Mouse (Mus musculus): ENCODE results near the gene Grk5.
"Not testable (repeated sequence)": the region's sequence is repeated elsewhere in the genome, so short reads cannot be mapped to it uniquely, and the experiment has no call there.

Grk5 gene

GRCm38 (mm10) chr19:60910304-60910703 is 20.8 kb downstream of the Grk5 start:
- DNase-seq (ENCODE audit: low spot score in 2 of 2) = no peak

GRCm38 (mm10) chr19:60911653-60912052 is 22.1 kb downstream of the Grk5 start:
- DNase-seq (ENCODE audit: low spot score in 2 of 2) = no peak

GRCm38 (mm10) chr19:60915236-60915635 is 25.7 kb downstream of the Grk5 start:
- DNase-seq (ENCODE audit: low spot score in 2 of 2) = no peak

DNA sequence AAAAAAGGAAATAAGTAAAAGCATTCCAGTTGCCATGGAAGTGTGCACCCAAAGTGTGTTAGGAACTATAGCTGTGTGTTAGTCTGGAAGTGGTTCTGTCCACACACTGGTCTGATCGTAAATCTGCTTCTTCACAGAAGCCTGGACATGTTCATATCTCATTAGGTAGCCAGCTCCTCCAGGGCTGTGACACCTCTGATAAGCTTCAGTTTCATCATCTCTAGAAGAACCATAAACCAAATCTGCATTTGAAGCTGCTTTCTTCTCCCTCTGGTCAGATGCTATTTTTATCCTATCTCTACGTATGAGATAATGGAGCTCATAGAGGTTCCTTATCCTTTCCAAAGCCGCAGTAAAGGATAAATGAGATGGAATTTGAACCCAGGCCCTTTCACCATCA is 26.3 kb downstream of the Grk5 start:
- DNase-seq (ENCODE audit: low spot score in 2 of 2) = no peak

- peak in 1 of 2 experiments; percentile 16 for DNase-seq (ENCODE audit: low spot score in 2 of 2)
Observed at GRCm38 (mm10) chr19:60916869-60917570, 27.5 kb downstream of the Grk5 start.

DNA sequence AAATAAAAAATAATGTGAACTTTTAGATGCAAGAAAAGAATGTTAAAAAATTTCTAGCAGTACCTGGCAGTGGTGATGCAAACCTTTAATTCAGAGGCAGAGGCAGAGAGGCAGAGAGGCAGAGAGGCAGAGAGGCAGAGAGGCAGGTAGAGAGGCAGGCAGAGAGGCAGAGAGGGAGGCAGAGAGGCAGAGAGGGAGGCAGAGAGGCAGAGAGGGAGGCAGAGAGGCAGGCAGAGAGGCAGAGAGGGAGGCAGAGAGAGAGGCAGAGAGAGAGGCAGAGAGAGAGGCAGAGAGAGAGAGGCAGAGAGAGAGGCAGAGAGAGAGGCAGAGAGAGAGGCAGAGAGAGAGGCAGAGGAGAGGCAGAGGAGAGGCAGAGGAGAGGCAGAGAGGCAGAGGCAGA is 35.0 kb downstream of the Grk5 start:
- not testable (repeated sequence) for DNase-seq (ENCODE audit: low spot score in 2 of 2)

- DNase-seq (ENCODE audit: low spot score in 2 of 2) = no peak
Observed at GRCm38 (mm10) chr19:60935001-60935400, 45.5 kb downstream of the Grk5 start.

DNA sequence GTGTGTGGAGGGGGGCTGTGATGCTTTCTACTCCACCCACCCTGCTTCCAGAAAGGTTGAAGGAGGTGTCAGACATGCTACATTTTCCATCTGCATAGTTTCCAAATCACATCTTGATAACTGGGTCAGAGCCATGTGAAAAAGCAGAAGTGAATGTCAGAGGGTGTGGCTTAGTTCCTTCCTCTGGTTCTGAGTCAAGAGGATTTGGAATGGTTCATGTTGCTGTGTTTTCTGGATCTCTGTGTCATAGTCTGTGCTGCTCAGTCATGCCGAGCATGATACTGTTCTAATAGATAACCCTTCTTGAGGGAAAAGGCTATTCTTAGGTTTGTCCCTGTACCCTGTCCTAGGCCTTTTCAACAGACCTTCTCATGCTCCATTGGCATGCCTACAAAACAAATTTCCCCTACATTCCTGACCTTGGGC is 50.4 kb downstream of the Grk5 start:
- DNase-seq (ENCODE audit: low spot score in 2 of 2) = peak in 1 of 2 experiments; percentile 5

DNA sequence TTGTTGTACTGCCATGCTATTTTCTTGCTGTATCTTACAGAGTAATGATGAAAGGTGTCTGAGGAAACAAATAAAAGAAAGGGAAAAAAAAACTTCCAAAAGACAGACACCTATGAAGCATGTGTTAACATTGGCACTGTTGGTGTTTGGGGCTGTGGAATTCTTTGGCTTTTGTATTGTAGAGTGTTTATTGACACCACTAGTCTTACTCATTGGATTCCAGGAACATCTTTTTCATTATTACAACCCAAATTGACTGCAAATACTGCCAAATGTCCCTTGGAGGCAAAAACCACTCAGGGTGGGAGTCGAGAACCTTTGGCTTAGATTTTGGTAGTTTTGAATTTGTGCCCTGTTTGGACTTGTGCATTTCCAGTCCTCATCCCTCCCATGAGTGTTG is 51.3 kb downstream of the Grk5 start:
- DNase-seq (ENCODE audit: low spot score in 2 of 2) = no peak

- DNase-seq (ENCODE audit: low spot score in 2 of 2) = no peak
Observed at GRCm38 (mm10) chr19:60945801-60946311, 56.3 kb downstream of the Grk5 start.

DNA sequence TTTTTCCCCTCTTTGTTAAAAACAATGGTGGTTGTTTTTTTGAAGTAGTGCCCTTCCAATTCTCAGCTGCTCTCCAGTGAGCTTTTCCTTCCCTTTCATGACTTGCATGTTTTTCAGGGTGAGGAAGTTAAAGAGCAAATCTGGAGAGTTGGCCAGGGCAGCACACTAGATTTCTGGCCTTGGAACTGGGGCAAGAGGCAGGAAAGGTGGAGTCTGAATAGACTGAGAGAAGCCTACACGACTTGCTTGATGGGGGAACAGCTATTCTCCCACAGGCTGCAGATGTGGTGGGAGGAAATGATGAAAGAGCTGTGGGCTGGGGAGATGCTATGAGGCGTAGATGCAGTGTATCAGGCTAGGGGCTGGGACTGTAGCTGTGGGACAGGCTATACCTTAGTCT is 57.1 kb downstream of the Grk5 start:
- DNase-seq (ENCODE audit: low spot score in 2 of 2) = no peak

DNA sequence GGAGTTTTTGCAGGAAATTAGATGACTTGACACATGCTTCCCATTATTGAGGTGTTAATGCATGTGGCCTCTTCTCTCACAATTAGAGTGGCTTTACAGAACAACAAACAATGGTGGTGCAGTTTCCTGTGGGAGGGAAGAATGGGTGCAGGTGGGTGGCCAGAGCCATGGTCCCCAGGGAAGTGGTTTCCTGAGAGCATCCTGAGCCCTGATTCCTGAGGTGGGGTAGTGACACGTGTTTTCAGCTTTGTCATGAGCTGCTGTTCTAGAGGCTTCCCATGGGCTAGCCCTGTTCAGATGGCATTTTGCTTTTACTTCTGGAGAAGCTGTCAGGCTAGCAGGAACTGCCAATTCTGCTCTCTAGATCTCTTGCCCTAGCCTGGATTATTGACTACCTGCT is 59.4 kb downstream of the Grk5 start:
- DNase-seq (ENCODE audit: low spot score in 2 of 2) = no peak

GRCm38 (mm10) chr19:60950056-60950869 is 60.7 kb downstream of the Grk5 start:
- DNase-seq (ENCODE audit: low spot score in 2 of 2) = no peak

GRCm38 (mm10) chr19:60955131-60955530 is 65.6 kb downstream of the Grk5 start:
- no peak for DNase-seq (ENCODE audit: low spot score in 2 of 2)

DNA sequence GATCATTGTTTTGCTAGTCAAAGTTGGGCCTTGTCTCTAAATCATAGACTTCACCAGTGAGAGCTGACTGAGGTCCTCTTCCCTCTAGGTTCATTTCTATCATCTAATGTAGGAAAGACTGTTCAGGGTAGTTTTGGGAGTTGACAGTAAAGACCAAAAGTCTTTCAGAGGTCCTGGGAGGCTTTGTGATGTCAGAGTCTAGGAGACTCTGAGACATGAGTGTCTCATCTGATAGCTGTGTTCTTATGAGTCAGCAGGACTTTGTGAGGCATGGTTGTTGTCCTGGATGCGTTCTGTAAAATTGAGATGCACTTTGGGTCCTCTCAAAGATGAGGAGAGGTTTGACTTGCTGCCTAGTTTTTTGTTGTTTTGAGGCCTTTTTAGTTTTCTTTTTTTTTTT is 66.2 kb downstream of the Grk5 start:
- DNase-seq (ENCODE audit: low spot score in 2 of 2) = no peak

GRCm38 (mm10) chr19:60956198-60956750 is 66.7 kb downstream of the Grk5 start:
- no peak for DNase-seq (ENCODE audit: low spot score in 2 of 2)

- DNase-seq (ENCODE audit: low spot score in 2 of 2) = no peak
Observed at GRCm38 (mm10) chr19:60959706-60960230, 70.2 kb downstream of the Grk5 start.

DNA sequence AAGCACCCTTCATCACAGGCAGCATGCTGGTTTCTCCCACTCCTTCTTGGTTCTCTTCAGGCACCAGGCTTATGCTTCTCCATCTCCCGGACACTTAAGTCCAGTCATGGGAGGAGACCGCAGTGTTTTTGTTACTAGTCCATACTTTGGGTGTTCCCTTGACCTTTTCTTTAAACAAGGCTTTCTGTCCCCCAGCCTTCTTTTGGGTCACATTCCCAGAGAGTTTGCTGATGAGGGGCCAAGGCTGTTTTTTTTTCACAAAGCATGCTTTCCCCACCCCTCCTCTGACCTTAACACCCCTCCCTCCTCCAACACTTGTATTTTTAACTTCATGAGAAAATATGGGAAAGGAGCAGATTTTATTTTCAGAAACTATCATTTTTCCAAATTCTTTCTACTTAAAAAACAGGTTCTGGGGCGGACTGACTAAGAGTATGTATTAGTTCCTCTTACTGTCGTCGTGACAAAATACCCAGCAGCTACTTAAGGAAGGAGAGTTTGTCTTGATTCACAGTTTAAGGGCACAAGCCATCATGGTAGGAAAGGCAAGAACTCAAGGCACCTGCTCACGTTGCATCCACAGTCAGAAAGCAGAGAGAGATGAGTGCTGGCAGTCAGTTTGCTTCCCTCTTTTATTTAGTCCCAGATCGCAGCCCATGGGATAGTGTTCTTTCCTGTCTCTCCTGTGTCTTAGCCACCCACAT is 73.0 kb downstream of the Grk5 start:
- DNase-seq (ENCODE audit: low spot score in 2 of 2) = no peak

DNA sequence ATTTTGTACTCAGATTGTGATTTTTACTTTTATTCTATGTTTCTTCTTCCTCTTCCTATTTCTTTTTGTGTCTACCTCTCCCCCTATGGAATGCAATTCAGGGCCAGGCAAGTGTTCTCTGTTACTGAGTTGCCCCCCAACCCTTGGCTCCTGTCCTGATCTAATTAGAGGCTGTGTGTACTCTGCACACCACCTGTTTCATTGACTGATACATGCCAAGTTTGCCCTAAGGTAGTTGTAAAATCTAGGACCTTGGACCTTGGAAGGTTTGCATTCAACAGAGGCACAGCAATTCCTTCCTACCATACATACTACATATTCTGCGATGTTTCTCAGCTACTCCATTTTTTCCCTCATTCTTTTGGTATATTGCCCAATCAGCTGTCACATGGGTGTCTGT is 78.4 kb downstream of the Grk5 start:
- no peak for DNase-seq (ENCODE audit: low spot score in 2 of 2)

DNA sequence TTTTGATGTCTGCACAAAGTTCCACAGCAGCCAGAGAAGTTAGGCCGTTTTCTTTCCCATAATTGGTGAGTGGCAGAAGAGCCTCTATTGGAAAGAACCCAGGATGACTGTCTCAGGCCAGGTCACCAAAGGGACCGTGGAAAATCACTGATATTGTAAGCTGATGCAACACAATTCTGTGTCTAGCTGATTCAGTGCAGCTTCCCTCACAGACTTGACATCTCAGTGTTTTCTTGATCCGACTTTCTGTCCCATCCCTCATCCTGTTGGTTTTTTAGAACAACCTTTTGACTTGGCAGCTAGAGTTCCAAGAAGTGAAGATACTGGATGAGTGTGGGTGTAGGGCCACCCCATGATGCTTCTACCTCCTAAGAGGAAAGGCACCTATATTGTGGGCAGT is 80.9 kb downstream of the Grk5 start:
- no peak for DNase-seq (ENCODE audit: low spot score in 2 of 2)

- no peak for DNase-seq (ENCODE audit: low spot score in 2 of 2)
Observed at GRCm38 (mm10) chr19:60971598-60971997, 82.0 kb downstream of the Grk5 start.
